Mouse (Mus musculus) cerebellum, postnatal 10 days (tissue): ENCODE results near the gene Gm35549.
A peak's percentile ranks its signal among the peaks of the same experiment; 100 is the strongest.

Source experiments
- DNase-seq, 2 experiments: peaks; one replicate each; pipeline ENCODE4 v3.0.0; 2021; ENCODE audit warnings: mixed read lengths in 2 of 2

The Gm35549 gene

DNA sequence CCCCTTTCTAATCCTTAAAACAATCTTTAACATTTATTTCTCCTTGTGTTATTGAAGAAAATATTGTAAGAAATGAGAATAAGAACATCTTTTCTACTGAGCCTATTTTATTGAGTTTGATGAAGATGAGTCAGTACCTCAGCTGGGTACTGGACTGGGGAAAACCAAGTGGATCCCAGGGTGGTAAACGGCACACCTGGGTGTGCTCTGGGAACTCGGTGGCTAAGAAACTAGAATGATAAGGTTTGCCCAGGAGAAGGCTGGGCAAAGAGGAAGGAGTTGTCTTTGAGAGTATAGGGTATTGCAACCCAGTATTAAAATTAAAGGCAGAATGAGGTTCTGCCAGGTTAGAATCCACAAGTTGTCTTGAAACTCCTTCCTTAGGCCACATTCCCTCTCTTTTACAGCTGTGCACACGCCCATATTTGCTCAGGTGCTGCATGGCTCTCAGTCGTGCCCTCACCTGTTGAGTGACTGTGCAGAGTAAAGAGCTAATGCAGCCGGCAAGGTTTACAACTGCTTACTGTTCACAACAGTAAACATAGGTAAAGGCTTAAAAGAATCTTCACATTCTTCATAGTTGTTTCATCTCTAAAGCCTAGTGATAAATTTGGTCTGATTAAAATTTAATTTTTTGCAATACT is 20.3 kb downstream of the Gm35549 start:
- no peak for DNase-seq

- no peak for DNase-seq
Observed at GRCm38 (mm10) chr9:122815239-122815851, 28.5 kb downstream of the Gm35549 start.

DNA sequence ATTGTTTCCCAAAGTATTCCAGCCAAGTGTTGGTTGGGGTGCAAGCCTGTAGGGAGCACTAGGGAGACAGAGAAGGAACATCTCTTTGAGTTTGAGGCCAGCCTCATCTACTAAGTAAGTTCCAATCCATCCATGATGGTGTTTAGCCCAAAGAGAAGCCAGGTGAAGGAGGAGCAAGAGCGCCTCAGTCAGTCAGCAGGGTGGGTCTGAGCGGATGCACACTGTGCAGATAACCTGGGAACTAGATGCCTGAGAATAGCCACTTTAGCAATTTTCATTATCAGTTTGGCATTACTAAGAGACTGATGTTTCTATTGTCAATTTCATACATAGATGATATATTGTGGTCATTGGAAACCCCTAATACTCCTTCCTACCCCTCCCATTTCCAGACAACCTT is 29.1 kb downstream of the Gm35549 start:
- no peak for DNase-seq

DNA sequence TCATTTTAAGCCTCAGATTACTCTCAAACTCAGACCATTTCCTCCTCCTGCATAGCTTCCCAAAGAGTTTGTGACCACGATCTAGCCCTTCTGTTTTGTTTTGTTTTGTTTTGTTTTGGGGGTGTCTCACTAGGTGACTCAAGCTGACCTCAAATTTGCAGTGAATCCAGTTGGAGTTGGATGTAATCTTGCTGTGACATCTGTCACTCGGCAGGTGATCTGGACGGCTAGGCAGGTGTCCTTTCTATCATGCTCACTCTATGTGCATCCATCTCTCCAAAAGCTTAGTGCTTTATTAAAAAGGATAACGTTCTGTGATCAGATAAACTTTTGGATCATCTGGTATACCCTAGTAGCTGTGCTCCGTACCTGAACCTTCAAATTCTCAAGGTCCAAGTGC is 31.4 kb downstream of the Gm35549 start:
- peak; percentile 8 to 15 for DNase-seq

GRCm38 (mm10) chr9:122810212-122810611 is 33.6 kb downstream of the Gm35549 start:
- no peak for DNase-seq

DNA sequence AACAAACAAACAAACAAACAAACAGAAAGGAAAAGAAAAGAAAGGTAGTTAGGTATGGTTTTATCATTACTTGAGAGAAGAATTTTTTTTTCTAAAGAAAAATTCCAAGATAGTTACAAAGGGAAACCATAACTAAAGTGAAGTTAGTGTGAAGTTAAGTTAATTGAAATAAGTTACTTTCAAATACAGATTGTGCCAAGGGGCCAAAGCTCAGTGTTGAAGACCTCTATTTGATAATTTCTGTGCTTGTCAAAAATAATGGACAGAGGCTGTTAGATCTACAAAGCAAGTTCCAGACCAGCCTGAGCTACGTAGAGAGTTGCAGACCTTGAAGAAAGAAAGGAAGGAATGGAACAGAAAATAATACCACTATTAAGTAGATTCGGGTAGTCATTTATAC is 36.6 kb downstream of the Gm35549 start:
- DNase-seq, result no peak

DNA sequence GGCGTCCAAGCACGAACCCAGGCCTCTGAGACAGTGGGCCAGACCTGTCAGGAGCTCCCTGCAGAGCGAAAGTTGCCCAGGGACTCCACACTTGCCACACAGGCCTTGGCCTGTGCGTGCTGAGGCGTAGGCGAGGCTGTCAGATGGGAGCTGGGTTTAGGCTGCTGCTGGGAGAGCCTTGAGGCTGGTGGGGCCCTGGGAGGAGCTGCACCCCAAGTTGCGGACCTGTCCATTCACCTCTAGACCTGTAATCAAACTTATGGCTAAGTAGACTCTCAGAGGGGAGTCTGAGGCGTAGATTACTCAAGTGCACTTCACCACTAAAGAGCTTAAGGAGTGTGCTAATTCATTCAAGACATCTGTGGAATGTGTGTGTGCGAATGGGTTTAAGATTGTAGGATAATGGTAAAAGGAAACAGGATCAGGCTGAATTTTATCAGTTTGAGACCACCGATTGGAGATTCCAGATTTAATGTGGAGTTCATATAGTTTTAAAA is 37.9 kb downstream of the Gm35549 start:
- DNase-seq, result no peak

- peak; percentile 98 for DNase-seq
Observed at GRCm38 (mm10) chr9:122805053-122805844, 38.6 kb downstream of the Gm35549 start, which contains the start of gene Tcaim. Gene Tcaim, plus strand, starts transcription at chr9:122805539.

DNA sequence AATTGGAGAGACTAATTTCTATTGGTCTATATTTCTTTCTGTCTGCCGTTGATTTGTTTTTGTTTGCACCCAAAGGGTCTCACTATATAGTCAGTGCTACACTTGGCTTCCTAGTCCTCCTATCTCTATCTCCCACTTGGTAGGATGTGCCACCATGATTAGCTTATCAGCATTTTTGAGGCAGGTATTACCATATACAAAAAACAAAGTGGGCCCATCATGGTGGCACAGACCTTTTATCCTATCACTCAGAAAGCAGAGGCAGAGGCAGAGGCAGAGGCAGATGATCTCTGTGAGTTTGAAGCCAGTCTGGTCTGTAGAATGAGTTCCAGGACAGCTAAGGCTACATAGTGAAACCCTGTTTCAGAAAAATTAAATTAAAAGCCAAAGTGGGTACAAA is 57.3 kb downstream of the Gm35549 start:
- DNase-seq, result no peak

GRCm38 (mm10) chr9:122785231-122785630 is 58.6 kb downstream of the Gm35549 start:
- no peak for DNase-seq
